Mouse (Mus musculus): ENCODE measurements around the gene Ergic1.

Gene Ergic1

GRCm38 (mm10) chr17:26623991-26624390 is 62.7 kb downstream of the Ergic1 start:
- DNase-seq (ENCODE audit: extremely low spot score, low read depth, low spot score): no peak

- no peak for DNase-seq (ENCODE audit: extremely low spot score, low read depth, low spot score)
Measured at GRCm38 (mm10) chr17:26624999-26625398, 63.7 kb downstream of the Ergic1 start.

- no peak for DNase-seq (ENCODE audit: extremely low spot score, low read depth, low spot score)
Measured at GRCm38 (mm10) chr17:26625521-26626010, 64.3 kb downstream of the Ergic1 start.

- DNase-seq (ENCODE audit: extremely low spot score, low read depth, low spot score): no peak
Measured at GRCm38 (mm10) chr17:26628479-26628878, 67.2 kb downstream of the Ergic1 start.

GRCm38 (mm10) chr17:26628936-26629335 is 67.6 kb downstream of the Ergic1 start:
- DNase-seq (ENCODE audit: extremely low spot score, low read depth, low spot score): no peak

GRCm38 (mm10) chr17:26631811-26632327 is 70.6 kb downstream of the Ergic1 start:
- no peak for DNase-seq (ENCODE audit: extremely low spot score, low read depth, low spot score)

GRCm38 (mm10) chr17:26633186-26633585 is 71.9 kb downstream of the Ergic1 start:
- DNase-seq (ENCODE audit: extremely low spot score, low read depth, low spot score): no peak

- DNase-seq (ENCODE audit: extremely low spot score, low read depth, low spot score): no peak
Measured at GRCm38 (mm10) chr17:26633926-26634325, 72.6 kb downstream of the Ergic1 start.

- no peak for DNase-seq (ENCODE audit: extremely low spot score, low read depth, low spot score)
Measured at GRCm38 (mm10) chr17:26634539-26634938, 73.2 kb downstream of the Ergic1 start.

- no peak for DNase-seq (ENCODE audit: extremely low spot score, low read depth, low spot score)
Measured at GRCm38 (mm10) chr17:26635951-26636350, 74.7 kb downstream of the Ergic1 start.

- DNase-seq (ENCODE audit: extremely low spot score, low read depth, low spot score): no peak
Measured at GRCm38 (mm10) chr17:26637851-26638250, 76.6 kb downstream of the Ergic1 start.

GRCm38 (mm10) chr17:26638655-26639054 is 77.4 kb downstream of the Ergic1 start:
- peak; percentile 37 for DNase-seq (ENCODE audit: extremely low spot score, low read depth, low spot score)

- no peak for DNase-seq (ENCODE audit: extremely low spot score, low read depth, low spot score)
Measured at GRCm38 (mm10) chr17:26639791-26640190, 78.5 kb downstream of the Ergic1 start.

GRCm38 (mm10) chr17:26640286-26640740 is 79.0 kb downstream of the Ergic1 start:
- no peak for DNase-seq (ENCODE audit: extremely low spot score, low read depth, low spot score)

- DNase-seq (ENCODE audit: extremely low spot score, low read depth, low spot score): no peak
Measured at GRCm38 (mm10) chr17:26643456-26643855, 82.2 kb downstream of the Ergic1 start.

- no peak for DNase-seq (ENCODE audit: extremely low spot score, low read depth, low spot score)
Measured at GRCm38 (mm10) chr17:26643993-26644392, 82.7 kb downstream of the Ergic1 start.

GRCm38 (mm10) chr17:26644509-26645410 is 83.5 kb downstream of the Ergic1 start:
- DNase-seq (ENCODE audit: extremely low spot score, low read depth, low spot score): no peak

- DNase-seq (ENCODE audit: extremely low spot score, low read depth, low spot score): no peak
Measured at GRCm38 (mm10) chr17:26645411-26645854, 84.1 kb downstream of the Ergic1 start.

- DNase-seq (ENCODE audit: extremely low spot score, low read depth, low spot score): no peak
Measured at GRCm38 (mm10) chr17:26647283-26647682, 86.0 kb downstream of the Ergic1 start.

GRCm38 (mm10) chr17:26649565-26649964 is 88.3 kb downstream of the Ergic1 start:
- DNase-seq (ENCODE audit: extremely low spot score, low read depth, low spot score): no peak

GRCm38 (mm10) chr17:26650451-26651363 is 89.4 kb downstream of the Ergic1 start:
- no peak for DNase-seq (ENCODE audit: extremely low spot score, low read depth, low spot score)

All from hindlimb bud, embryonic 11.5 days (tissue).